Mouse (Mus musculus) ZHBTc4 (cell line): ENCODE results near the gene Mybl2.

Experiments
- DNase-seq: peaks from one replicate; pipeline ENCODE4 v3.0.0-alpha.2; 2011; ENCODE audit warnings: low read depth, low spot score

Gene Mybl2

DNA sequence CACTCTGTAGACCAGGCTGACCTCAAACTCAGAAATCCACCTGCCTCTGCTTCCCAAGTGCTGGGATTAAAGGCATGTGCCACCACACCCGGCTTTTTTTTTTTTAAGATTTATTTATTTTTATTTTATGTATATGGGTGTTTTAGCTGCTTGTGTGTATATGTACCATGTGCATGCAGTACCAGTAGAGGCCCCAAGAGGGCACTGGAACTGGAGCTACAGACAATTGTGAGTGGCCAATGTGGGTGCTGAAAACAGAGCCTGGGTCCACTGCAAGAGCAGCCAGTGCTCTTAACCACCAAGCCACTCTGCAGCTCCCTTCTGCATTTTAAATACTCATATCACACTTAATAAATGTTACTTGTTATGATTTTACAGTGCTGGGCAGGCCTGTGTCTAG lies 56.2 kb downstream of the Mybl2 start:
- DNase-seq = peak; percentile 71

DNA sequence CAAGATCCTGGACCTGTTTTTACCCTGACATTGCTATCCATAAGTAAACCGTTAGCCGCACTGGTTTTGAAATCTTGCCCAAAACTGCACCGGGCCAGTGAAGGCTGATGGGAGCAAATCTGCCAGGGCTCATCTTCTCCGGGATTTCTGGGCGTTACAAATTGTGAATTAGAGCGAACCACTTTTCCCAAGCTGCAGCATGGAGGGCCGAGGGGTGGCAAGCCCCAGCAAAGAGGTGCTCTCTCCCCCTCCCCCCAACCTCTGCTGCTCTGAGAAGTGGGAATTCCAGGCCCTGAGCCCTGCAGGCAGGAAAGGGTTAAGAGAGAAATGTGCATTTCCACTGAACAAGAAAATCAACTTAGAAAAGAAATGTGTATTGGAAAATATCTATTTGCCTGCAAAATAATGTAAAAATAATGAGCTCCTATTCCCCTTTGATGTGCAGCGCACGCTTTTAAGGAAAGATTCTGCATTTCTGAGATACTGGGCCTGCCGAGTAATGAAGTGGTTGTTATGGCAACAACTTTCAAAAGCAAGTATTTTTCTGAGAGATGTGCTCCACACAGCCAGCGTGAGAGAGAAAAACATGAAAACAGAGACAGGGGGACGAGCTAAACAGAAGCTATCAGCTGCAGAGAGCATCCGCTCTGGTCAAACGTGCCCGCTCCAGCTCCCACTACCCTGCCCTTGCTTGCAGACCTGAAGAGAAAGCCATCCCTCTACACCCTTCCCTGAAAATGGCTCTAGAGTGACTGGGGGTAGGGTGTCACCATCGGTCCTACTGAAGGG lies 57.1 kb downstream of the Mybl2 start:
- DNase-seq = no peak

GRCm38 (mm10) chr2:163120626-163121352 lies 66.3 kb downstream of the Mybl2 start:
- no peak for DNase-seq

GRCm38 (mm10) chr2:163121353-163121660 lies 66.8 kb downstream of the Mybl2 start:
- no peak for DNase-seq

DNA sequence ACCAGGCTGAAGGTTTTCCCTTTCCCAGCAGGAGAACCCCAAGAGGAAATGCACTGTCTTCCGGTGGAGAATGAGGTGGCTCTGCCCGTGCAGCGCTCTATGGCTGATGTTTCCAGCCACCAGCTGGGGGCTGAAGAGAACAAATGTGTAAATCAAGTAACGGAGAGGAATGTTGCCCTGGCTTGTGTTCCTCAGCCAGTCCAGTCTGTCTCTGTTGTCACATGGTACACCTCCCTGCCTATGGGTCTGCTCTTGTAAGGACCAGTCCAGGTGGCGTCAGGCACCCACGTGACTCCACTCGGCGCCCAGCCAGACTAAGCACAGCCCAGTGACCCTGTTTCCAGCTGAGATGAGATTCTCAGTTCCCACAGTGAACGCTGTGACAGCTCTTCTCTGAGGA lies 67.8 kb downstream of the Mybl2 start:
- peak; percentile 94 for DNase-seq

DNA sequence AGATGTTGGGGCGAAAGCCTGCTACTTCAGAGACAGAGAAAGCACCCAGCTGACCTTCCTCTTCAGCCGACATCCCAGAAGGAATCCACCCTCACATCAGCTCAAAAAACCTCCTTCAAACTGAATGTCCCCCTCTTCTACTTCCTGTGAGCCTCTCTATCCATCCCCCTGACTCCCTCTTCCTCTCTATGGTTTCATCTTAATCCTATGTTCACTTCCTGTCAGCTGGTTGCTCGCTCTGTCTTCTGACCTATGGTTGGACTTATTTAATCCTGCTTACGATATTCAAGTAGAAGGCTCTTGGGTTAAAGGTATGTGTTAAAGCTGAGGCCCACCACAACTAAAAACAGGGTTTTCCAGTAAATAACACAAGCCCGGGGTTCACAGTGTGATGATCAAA lies 69.0 kb downstream of the Mybl2 start:
- DNase-seq = no peak

GRCm38 (mm10) chr2:163130837-163131236 lies 76.3 kb downstream of the Mybl2 start:
- DNase-seq = no peak

DNA sequence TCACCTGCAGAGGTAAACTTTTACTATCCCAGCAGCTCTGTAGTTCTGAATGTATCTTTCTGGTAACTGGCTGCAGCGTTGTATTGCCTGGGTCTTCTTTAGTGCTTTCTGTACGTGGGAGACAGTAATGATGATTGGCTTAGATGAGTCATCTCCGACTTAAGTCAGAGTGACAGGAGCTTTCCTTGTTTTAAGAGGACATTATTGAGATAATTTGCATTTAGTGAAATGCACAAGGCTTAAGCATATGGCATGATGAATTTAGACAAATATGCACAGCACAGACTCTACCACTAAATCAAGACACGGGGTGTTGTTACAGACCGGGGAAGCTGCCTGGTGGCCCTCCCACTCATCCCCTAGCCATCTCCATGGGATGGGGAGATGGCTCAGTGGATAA lies 77.8 kb downstream of the Mybl2 start:
- no peak for DNase-seq
